Mouse (Mus musculus): ENCODE results near the gene Dnttip1. TPM values are rescaled to one million over a fixed set of nuclear protein-coding genes. Genes with fewer than 3 reads are reported as not detected.

Dnttip1 gene
- total and polyA plus RNA-seq, 3 experiments, result 15.9 to 21.9 (median 21.8) TPM

DNA sequence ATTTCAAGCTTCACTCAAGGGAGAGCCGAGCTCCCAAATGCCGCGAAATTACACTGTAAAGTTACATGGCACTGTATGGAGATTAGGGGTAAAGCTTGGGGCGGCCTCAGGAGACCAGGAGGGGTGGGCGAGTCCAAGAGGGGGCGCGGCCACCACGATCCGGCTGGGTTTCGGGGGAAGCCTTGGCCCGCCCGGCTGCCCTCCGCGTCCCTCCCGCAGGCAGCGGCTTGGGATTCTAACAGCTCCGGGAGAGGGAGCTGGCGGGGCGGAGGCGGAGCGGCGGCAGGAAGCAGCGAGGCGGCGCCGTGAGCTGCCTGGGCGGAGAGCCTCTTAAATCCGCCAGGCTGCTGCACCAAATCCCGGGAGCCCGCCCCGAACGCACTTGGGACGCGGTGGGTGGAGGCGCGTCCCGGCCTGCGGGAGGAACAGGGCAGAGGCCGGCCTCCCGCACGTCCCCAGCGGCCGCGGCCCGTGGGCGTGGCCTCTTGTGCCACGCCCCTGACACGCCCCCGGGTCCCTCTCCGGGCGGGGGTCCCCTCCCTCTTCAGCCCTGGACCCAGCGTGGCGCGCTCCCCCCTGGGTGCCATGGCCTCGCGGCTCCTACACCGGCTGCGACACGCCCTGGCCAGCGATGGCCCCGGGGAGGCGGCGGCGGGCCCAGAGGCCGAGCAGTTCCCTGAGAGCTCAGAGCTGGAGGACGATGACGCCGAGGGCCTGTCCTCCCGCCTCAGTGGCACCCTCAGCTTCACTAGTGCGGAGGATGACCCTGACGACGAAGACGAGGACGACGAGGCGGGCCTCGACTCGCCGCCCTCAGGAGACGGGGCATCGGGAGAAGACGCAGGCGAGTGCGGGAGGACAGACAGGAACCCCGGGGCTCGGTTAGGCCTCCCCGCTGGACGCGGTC, 40.0 kb downstream of the Dnttip1 start, which contains the start of gene Snx21:
TSS of gene Snx21 (plus strand) at position 343 of the 907 bp plus-strand sequence.
- intact Hi-C loops (cut with DNase I), result loop anchor here (5.0 kb wide), 1 partner anchor 38 kb away; the partner anchor contains the start of genes Dnttip1 and Wfdc3
- peak; percentile 74 for TF ChIP-seq POLR2A (IDR thresholded peaks at IDR 0.05; ENCODE audit: insufficient read depth, low read depth, low read length)
- TF ChIP-seq EP300 (IDR thresholded peaks at IDR 0.05; ENCODE audit: insufficient read depth, low read depth, low read length), result peak; percentile 40; the same call in 1 of the 2 replicates
- peak; percentile 74 for TF ChIP-seq CTCF (IDR thresholded peaks at IDR 0.05)
- under 1% methylated on average over 81 of the region's 89 CpGs for WGBS

DNA sequence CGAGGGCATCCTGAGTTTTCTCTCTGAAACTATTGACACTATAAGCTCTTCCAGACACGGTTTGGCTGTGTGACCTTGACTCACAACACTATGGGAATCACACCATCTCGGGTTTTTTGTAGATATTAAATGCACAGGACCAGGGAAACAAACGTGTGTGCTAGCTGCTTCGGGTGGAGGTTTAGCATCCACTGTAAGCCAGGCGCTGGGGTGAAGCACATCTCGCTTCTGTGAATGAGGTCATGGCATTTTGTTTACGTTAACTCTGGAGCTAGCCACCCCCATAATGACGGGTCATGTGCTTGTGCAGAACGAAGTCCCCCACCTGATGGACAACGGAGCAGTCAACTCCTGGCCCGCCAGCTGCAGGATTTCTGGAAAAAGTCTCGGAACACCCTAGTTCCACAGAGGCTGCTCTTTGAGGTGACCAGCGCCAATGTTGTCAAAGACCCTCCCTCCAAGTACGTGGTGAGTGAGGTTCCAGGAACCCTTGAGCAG, 40.7 kb downstream of the Dnttip1 start:
- intact Hi-C loops (cut with DNase I), result loop anchor here (5.0 kb wide), 1 partner anchor 39 kb away; the partner anchor contains the start of genes Dnttip1 and Wfdc3
- peaks cover 12% of the 10 kb centered on the region for H3K4me1 ChIP-seq (ENCODE audit: control insufficient read depth, insufficient read depth, low read length)
- 3% methylated on average over 15 of the region's 15 CpGs for WGBS

More for the DNA sequence above, 40.0 kb downstream of the Dnttip1 start, which contains the start of gene Snx21:
- DNase-seq, result peak; percentile 94 to 97
- Histone ChIP-seq H3K27ac (peak within 1 kb of the TSS; percentile 94), H3K36me3 (ENCODE audit: control insufficient read depth, insufficient read depth, low read length) (peaks cover 3% of the 10 kb centered on the region; the same call in 1 of the 2 replicates), H3K9ac (ENCODE audit: low read depth, low read length) (peak within 1 kb of the TSS; percentile 97), H3K4me1 (ENCODE audit: control insufficient read depth, insufficient read depth, low read length) (peaks cover 12% of the 10 kb centered on the region), H3K4me3 (peak within 1 kb of the TSS; percentile 88), H3K27me3 (ENCODE audit: control insufficient read depth, insufficient read depth, low read length) (no peaks in the 10 kb centered on the region), H3K79me2 (replicated peaks; ENCODE audit: control insufficient read depth, insufficient read depth, low read length) (no peaks in the 10 kb centered on the region)

DNA sequence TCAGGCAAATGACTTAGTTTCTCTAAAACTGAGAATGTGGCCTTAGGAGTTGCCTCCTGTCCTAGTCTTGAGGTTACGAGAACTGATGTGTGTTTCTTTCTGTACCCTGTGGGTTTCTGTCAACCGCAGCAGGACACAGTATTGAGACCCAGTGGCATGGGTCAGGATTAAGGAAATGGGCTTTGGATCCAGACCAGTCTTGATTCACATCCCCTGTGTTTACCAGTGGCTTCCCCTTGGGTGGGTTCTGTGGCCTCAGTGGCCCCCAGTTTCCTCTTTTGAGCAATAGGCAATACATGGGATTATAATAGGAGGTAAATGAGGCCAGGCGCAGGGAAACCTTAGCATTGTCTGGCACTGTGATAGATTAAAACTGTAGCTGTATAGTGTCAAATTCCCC, 41.2 kb downstream of the Dnttip1 start:
- Histone ChIP-seq H3K4me1 (ENCODE audit: control insufficient read depth, insufficient read depth, low read length) (peaks cover 12% of the 10 kb centered on the region), H3K36me3 (ENCODE audit: control insufficient read depth, insufficient read depth, low read length) (peaks cover 3% of the 10 kb centered on the region; the same call in 1 of the 2 replicates), H3K27ac (peak overlapping the region; percentile 94), H3K9ac (ENCODE audit: low read depth, low read length) (no peak overlapping the region), H3K27me3 (ENCODE audit: control insufficient read depth, insufficient read depth, low read length) (no peaks in the 10 kb centered on the region), H3K79me2 (replicated peaks; ENCODE audit: control insufficient read depth, insufficient read depth, low read length) (no peaks in the 10 kb centered on the region), H3K4me3 (peak overlapping the region; percentile 88; the same call in 1 of the 2 replicates)
- 78% methylated on average over 3 of the region's 3 CpGs for WGBS
- intact Hi-C loops (cut with DNase I), result loop anchor here (5.0 kb wide), 1 partner anchor 40 kb away; the partner anchor contains the start of genes Dnttip1 and Wfdc3
- TF ChIP-seq EP300 (IDR thresholded peaks at IDR 0.05; ENCODE audit: insufficient read depth, low read depth, low read length) (no peak), CTCF (IDR thresholded peaks at IDR 0.05) (no peak), POLR2A (IDR thresholded peaks at IDR 0.05; ENCODE audit: insufficient read depth, low read depth, low read length) (no peak)
- DNase-seq, result peak in 1 of 2 experiments; percentile 21

More for the DNA sequence above, 40.7 kb downstream of the Dnttip1 start:
- Histone ChIP-seq H3K27me3 (ENCODE audit: control insufficient read depth, insufficient read depth, low read length) (no peaks in the 10 kb centered on the region), H3K79me2 (replicated peaks; ENCODE audit: control insufficient read depth, insufficient read depth, low read length) (no peaks in the 10 kb centered on the region), H3K27ac (peak overlapping the region; percentile 94), H3K36me3 (ENCODE audit: control insufficient read depth, insufficient read depth, low read length) (peaks cover 3% of the 10 kb centered on the region; the same call in 1 of the 2 replicates), H3K4me3 (peak overlapping the region; percentile 88), H3K9ac (ENCODE audit: low read depth, low read length) (peak overlapping the region; percentile 97)
- DNase-seq, result no peak
- no peak for TF ChIP-seq CTCF (IDR thresholded peaks at IDR 0.05)
- TF ChIP-seq POLR2A (IDR thresholded peaks at IDR 0.05; ENCODE audit: insufficient read depth, low read depth, low read length), result no peak
- TF ChIP-seq EP300 (IDR thresholded peaks at IDR 0.05; ENCODE audit: insufficient read depth, low read depth, low read length), result no peak

DNA sequence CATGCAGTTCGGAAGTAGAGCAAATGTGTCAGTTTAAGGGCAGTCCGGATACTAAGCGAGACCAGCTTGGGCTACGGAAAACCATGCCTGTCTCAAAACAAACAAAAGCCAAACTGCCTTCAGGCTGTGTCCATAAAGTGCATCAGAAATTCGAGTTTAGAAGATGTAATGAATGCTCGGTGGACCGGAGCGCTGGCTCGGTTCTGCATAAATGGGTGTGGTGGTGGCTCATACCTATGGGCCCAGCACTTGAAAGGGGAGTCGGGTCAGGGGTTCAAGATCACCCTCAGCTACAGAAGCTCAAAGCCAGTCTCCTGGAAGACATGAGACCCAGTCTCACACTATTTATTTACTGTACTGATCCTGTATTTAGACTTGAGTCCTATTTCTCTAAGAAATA, 42.0 kb downstream of the Dnttip1 start:
- DNase-seq, result no peak
- peaks cover 12% of the 10 kb centered on the region for H3K4me1 ChIP-seq (ENCODE audit: control insufficient read depth, insufficient read depth, low read length)
- no peak overlapping the region for H3K4me3 ChIP-seq
- H3K9ac ChIP-seq (ENCODE audit: low read depth, low read length), result no peak overlapping the region
- peaks cover 3% of the 10 kb centered on the region; the same call in 1 of the 2 replicates for H3K36me3 ChIP-seq (ENCODE audit: control insufficient read depth, insufficient read depth, low read length)
- 68% methylated on average over 10 of the region's 10 CpGs for WGBS
- H3K27me3 ChIP-seq (ENCODE audit: control insufficient read depth, insufficient read depth, low read length), result no peaks in the 10 kb centered on the region
- H3K79me2 ChIP-seq (replicated peaks; ENCODE audit: control insufficient read depth, insufficient read depth, low read length), result no peaks in the 10 kb centered on the region
- no peak for TF ChIP-seq POLR2A (IDR thresholded peaks at IDR 0.05; ENCODE audit: insufficient read depth, low read depth, low read length)
- TF ChIP-seq CTCF (IDR thresholded peaks at IDR 0.05), result no peak
- no peak for TF ChIP-seq EP300 (IDR thresholded peaks at IDR 0.05; ENCODE audit: insufficient read depth, low read depth, low read length)
- no peak overlapping the region for H3K27ac ChIP-seq
- intact Hi-C loops (cut with DNase I), result loop anchor here (5.0 kb wide), 1 partner anchor 40 kb away; the partner anchor contains the start of genes Dnttip1 and Wfdc3

DNA sequence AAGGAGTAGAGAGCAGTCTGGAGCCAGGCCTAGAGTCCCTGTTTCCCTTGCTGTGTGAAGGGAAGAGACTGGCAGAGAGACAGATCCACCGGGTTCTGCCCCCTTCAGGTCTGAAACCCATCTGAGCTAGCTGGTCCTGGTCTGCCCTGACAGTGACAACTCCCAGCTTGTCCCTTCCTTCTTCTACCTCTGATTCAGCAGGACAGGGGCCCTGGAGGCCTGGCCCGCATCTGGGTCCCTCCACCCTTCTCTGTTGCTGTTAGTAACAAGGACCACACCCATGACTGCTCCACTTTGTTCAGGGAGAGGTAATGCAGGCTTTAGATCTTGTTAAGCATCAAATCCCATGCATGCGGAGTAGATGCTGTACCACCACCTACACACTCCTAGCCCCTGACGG, 42.6 kb downstream of the Dnttip1 start:
- Histone ChIP-seq H3K79me2 (replicated peaks; ENCODE audit: control insufficient read depth, insufficient read depth, low read length) (no peaks in the 10 kb centered on the region), H3K27me3 (ENCODE audit: control insufficient read depth, insufficient read depth, low read length) (no peaks in the 10 kb centered on the region), H3K9ac (ENCODE audit: low read depth, low read length) (no peak overlapping the region), H3K36me3 (ENCODE audit: control insufficient read depth, insufficient read depth, low read length) (peaks cover 3% of the 10 kb centered on the region; the same call in 1 of the 2 replicates), H3K27ac (no peak overlapping the region), H3K4me3 (no peak overlapping the region), H3K4me1 (ENCODE audit: control insufficient read depth, insufficient read depth, low read length) (peaks cover 13% of the 10 kb centered on the region)
- no peak for TF ChIP-seq CTCF (IDR thresholded peaks at IDR 0.05)
- no peak for TF ChIP-seq POLR2A (IDR thresholded peaks at IDR 0.05; ENCODE audit: insufficient read depth, low read depth, low read length)
- TF ChIP-seq EP300 (IDR thresholded peaks at IDR 0.05; ENCODE audit: insufficient read depth, low read depth, low read length), result no peak
- intact Hi-C loops (cut with DNase I), result loop anchor here (5.0 kb wide), 1 partner anchor 41 kb away; the partner anchor contains the start of genes Dnttip1 and Wfdc3
- WGBS, result 63% methylated on average over 4 of the region's 4 CpGs
- peak in 1 of 2 experiments; percentile 31 for DNase-seq

Measured in heart, adult 2 months (tissue).